Mouse (Mus musculus): ENCODE measurements around the gene Mvb12b. TPM values are rescaled to one million over a fixed set of nuclear protein-coding genes. Genes with fewer than 3 reads are reported as not detected.

Gene Mvb12b
- polyA plus RNA-seq, 1 experiment from 2014 or later: 55.6 TPM

- Histone ChIP-seq H3K4me1 (peaks cover 29% of the 10 kb centered on the region), H3K9ac (replicated peaks) (no peak overlapping the region), H3K4me3 (no peak overlapping the region), H3K36me3 (peaks cover 34% of the 10 kb centered on the region), H3K27me3 (no peaks in the 10 kb centered on the region), H3K4me2 (replicated peaks) (no peak overlapping the region), H3K9me3 (no peaks in the 10 kb centered on the region), H3K27ac (replicated peaks) (no peak overlapping the region)
- WGBS: 88% methylated on average over 12 of the region's 12 CpGs
- ATAC-seq (ENCODE audit: low FRiP score, low read depth): no peak
Observed at GRCm38 (mm10) chr2:33803083-33803615, 84.6 kb downstream of the Mvb12b start.

GRCm38 (mm10) chr2:33801760-33802159, 86.0 kb downstream of the Mvb12b start:
- Histone ChIP-seq H3K9ac (replicated peaks) (no peak overlapping the region), H3K36me3 (peaks cover 36% of the 10 kb centered on the region), H3K4me2 (replicated peaks) (no peak overlapping the region), H3K4me1 (peaks cover 35% of the 10 kb centered on the region), H3K4me3 (no peak overlapping the region), H3K27ac (replicated peaks) (no peak overlapping the region), H3K27me3 (no peaks in the 10 kb centered on the region), H3K9me3 (no peaks in the 10 kb centered on the region)
- ATAC-seq (ENCODE audit: low FRiP score, low read depth): no peak
- 75% methylated on average over 13 of the region's 13 CpGs for WGBS

- Histone ChIP-seq H3K36me3 (peaks cover 36% of the 10 kb centered on the region), H3K27me3 (no peaks in the 10 kb centered on the region), H3K4me1 (peaks cover 38% of the 10 kb centered on the region), H3K27ac (replicated peaks) (no peak overlapping the region), H3K9me3 (no peaks in the 10 kb centered on the region), H3K4me3 (no peak overlapping the region), H3K9ac (replicated peaks) (no peak overlapping the region), H3K4me2 (replicated peaks) (no peak overlapping the region)
- WGBS: 84% methylated on average over 8 of the region's 8 CpGs
- ATAC-seq (ENCODE audit: low FRiP score, low read depth): no peak
Observed at GRCm38 (mm10) chr2:33801336-33801735, 86.4 kb downstream of the Mvb12b start.

GRCm38 (mm10) chr2:33800221-33800620, 87.5 kb downstream of the Mvb12b start:
- 90% methylated on average over 6 of the region's 6 CpGs for WGBS
- no peak overlapping the region for H3K27ac ChIP-seq (replicated peaks)
- no peaks in the 10 kb centered on the region for H3K9me3 ChIP-seq
- H3K4me2 ChIP-seq (replicated peaks): no peak overlapping the region
- peaks cover 36% of the 10 kb centered on the region for H3K36me3 ChIP-seq
- no peak overlapping the region for H3K9ac ChIP-seq (replicated peaks)
- H3K4me3 ChIP-seq: no peak overlapping the region
- no peaks in the 10 kb centered on the region for H3K27me3 ChIP-seq
- no peak for ATAC-seq (ENCODE audit: low FRiP score, low read depth)
- H3K4me1 ChIP-seq: peaks cover 46% of the 10 kb centered on the region

- Histone ChIP-seq H3K4me1 (peaks cover 47% of the 10 kb centered on the region), H3K27me3 (no peaks in the 10 kb centered on the region), H3K36me3 (peaks cover 17% of the 10 kb centered on the region; the same call in 1 of the 2 replicates), H3K4me2 (replicated peaks) (no peak overlapping the region), H3K27ac (replicated peaks) (peak overlapping the region; percentile 76), H3K9ac (replicated peaks) (no peak overlapping the region), H3K9me3 (no peaks in the 10 kb centered on the region), H3K4me3 (no peak overlapping the region)
- 62% methylated on average over 15 of the region's 15 CpGs for WGBS
- peak; percentile 71 for ATAC-seq (ENCODE audit: low FRiP score, low read depth)
Observed at GRCm38 (mm10) chr2:33795716-33796472, 91.9 kb downstream of the Mvb12b start.

- 83% methylated on average over 7 of the region's 7 CpGs for WGBS
- H3K9ac ChIP-seq (replicated peaks): peak overlapping the region; percentile 41; the same call in 1 of the 2 replicates
- 0 out of 2 replicates have a peak, but pooled peaks cover 9% of the 10 kb centered on the region for H3K36me3 ChIP-seq
- H3K4me2 ChIP-seq (replicated peaks): no peak overlapping the region
- H3K27ac ChIP-seq (replicated peaks): peak overlapping the region; percentile 76
- no peak overlapping the region for H3K4me3 ChIP-seq
- no peak; the same call in 1 of the 2 replicates for ATAC-seq (ENCODE audit: low FRiP score, low read depth)
- peaks cover 53% of the 10 kb centered on the region for H3K4me1 ChIP-seq
- no peaks in the 10 kb centered on the region for H3K9me3 ChIP-seq
- no peaks in the 10 kb centered on the region for H3K27me3 ChIP-seq
Observed at GRCm38 (mm10) chr2:33795001-33795580, 92.7 kb downstream of the Mvb12b start.

GRCm38 (mm10) chr2:33794483-33794882, 93.3 kb downstream of the Mvb12b start:
- whole genome bisulfite sequencing: 95% methylated on average over 9 of the region's 9 CpGs
- Histone ChIP-seq H3K4me1 (peaks cover 59% of the 10 kb centered on the region), H3K4me2 (replicated peaks) (no peak overlapping the region), H3K9me3 (no peaks in the 10 kb centered on the region), H3K4me3 (no peak overlapping the region), H3K36me3 (0 out of 2 replicates have a peak, but pooled peaks cover 9% of the 10 kb centered on the region), H3K27me3 (no peaks in the 10 kb centered on the region), H3K27ac (replicated peaks) (no peak overlapping the region), H3K9ac (replicated peaks) (no peak overlapping the region)
- no peak for ATAC-seq (ENCODE audit: low FRiP score, low read depth)

GRCm38 (mm10) chr2:33790301-33790700, 97.4 kb downstream of the Mvb12b start:
- H3K27ac ChIP-seq (replicated peaks): peak overlapping the region; percentile 85
- H3K4me1 ChIP-seq: peaks cover 69% of the 10 kb centered on the region
- ATAC-seq (ENCODE audit: low FRiP score, low read depth): no peak
- 0 out of 2 replicates have a peak, but pooled peaks cover 5% of the 10 kb centered on the region for H3K36me3 ChIP-seq
- no peaks in the 10 kb centered on the region for H3K9me3 ChIP-seq
- no peak overlapping the region; the same call in 1 of the 2 replicates for H3K9ac ChIP-seq (replicated peaks)
- WGBS: 38% methylated on average over 5 of the region's 5 CpGs
- no peaks in the 10 kb centered on the region for H3K27me3 ChIP-seq
- no peak overlapping the region for H3K4me2 ChIP-seq (replicated peaks)
- no peak overlapping the region for H3K4me3 ChIP-seq

- Histone ChIP-seq H3K36me3 (0 out of 2 replicates have a peak, but pooled peaks cover 5% of the 10 kb centered on the region), H3K9me3 (no peaks in the 10 kb centered on the region), H3K9ac (replicated peaks) (peak overlapping the region; percentile 29; the same call in 1 of the 2 replicates), H3K4me2 (replicated peaks) (no peak overlapping the region), H3K4me3 (no peak overlapping the region), H3K27me3 (no peaks in the 10 kb centered on the region), H3K4me1 (peaks cover 67% of the 10 kb centered on the region), H3K27ac (replicated peaks) (peak overlapping the region; percentile 85)
- WGBS: 40% methylated on average over 9 of the region's 9 CpGs
- peak; percentile 34; the same call in 1 of the 2 replicates for ATAC-seq (ENCODE audit: low FRiP score, low read depth)
Observed at GRCm38 (mm10) chr2:33789732-33790131, 98.0 kb downstream of the Mvb12b start.

GRCm38 (mm10) chr2:33789279-33789678, 98.5 kb downstream of the Mvb12b start:
- Histone ChIP-seq H3K27me3 (no peaks in the 10 kb centered on the region), H3K9me3 (no peaks in the 10 kb centered on the region), H3K36me3 (0 out of 2 replicates have a peak, but pooled peaks cover 5% of the 10 kb centered on the region), H3K4me2 (replicated peaks) (no peak overlapping the region; the same call in 1 of the 2 replicates), H3K27ac (replicated peaks) (peak overlapping the region; percentile 85), H3K4me3 (no peak overlapping the region), H3K9ac (replicated peaks) (peak overlapping the region; percentile 29; the same call in 1 of the 2 replicates), H3K4me1 (peaks cover 68% of the 10 kb centered on the region)
- ATAC-seq (ENCODE audit: low FRiP score, low read depth): peak; percentile 72
- WGBS: 10% methylated on average over 6 of the region's 6 CpGs

- peaks cover 69% of the 10 kb centered on the region for H3K4me1 ChIP-seq
- H3K36me3 ChIP-seq: 0 out of 2 replicates have a peak, but pooled peaks cover 2% of the 10 kb centered on the region
- WGBS: 33% methylated on average over 7 of the region's 7 CpGs
- H3K4me2 ChIP-seq (replicated peaks): no peak overlapping the region
- no peaks in the 10 kb centered on the region for H3K27me3 ChIP-seq
- H3K4me3 ChIP-seq: no peak overlapping the region
- H3K27ac ChIP-seq (replicated peaks): peak overlapping the region; percentile 85
- no peak for ATAC-seq (ENCODE audit: low FRiP score, low read depth)
- H3K9ac ChIP-seq (replicated peaks): no peak overlapping the region
- H3K9me3 ChIP-seq: no peaks in the 10 kb centered on the region
Observed at GRCm38 (mm10) chr2:33788851-33789250, 98.9 kb downstream of the Mvb12b start.

- 30% methylated on average over 13 of the region's 13 CpGs for WGBS
- ATAC-seq (ENCODE audit: low FRiP score, low read depth): no peak
- Histone ChIP-seq H3K27me3 (no peaks in the 10 kb centered on the region), H3K4me2 (replicated peaks) (no peak overlapping the region), H3K4me3 (no peak overlapping the region), H3K4me1 (peaks cover 74% of the 10 kb centered on the region), H3K9ac (replicated peaks) (no peak overlapping the region), H3K36me3 (peaks cover 4% of the 10 kb centered on the region; the same call in 1 of the 2 replicates), H3K27ac (replicated peaks) (peak overlapping the region; percentile 70), H3K9me3 (no peaks in the 10 kb centered on the region)
Observed at GRCm38 (mm10) chr2:33788131-33788530, 99.6 kb downstream of the Mvb12b start.
